Mouse (Mus musculus): ENCODE data around the gene Kmt2a. TPM values are rescaled to one million over a fixed set of nuclear protein-coding genes. Genes with fewer than 3 reads are reported as not detected.

Gene Kmt2a
- polyA plus RNA-seq, 1 experiment, result 12.1 TPM

DNA sequence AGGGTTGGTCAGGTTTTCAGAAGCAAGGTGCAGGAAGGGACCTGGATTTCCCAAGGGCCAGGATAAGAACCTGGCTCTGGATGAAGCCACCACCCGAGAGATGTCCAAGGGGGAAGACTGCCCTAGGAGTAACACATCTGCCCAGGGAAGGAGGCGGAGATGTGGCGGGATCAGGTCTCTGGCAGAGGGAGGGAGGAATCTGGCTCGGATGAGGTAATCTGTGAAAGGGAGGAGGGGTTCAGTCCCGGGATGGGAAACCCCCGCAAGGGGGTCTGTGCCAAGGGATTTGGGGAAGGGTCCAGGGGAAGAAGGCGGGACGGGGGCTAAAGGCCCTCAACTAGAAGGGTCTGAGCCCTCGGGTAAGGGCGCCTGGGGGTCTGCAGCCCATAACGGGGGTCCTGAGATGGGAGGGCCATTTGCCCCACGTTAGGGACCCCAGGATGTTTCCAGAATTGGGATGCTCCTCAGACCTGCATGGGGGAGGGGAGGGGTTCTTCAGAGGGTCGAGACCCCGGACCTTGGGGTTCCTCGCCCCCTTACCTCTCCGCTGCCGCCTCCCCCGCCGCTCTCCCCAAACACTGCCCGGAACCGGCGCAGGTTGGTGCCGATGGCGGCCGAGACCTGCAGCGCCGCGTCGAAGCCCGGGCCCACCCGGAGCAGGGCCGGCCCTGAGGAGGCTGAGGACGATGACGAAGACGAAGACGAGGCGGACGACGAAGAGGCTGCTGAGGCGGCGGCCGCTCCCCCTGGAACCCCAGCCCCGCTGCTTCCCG lies 601 bp downstream of the Kmt2a start:
- Histone ChIP-seq H3K27me3 (replicated peaks; ENCODE audit: control insufficient read depth, insufficient read depth, low read length) (no peaks in the 10 kb centered on the region), H3K36me3 (ENCODE audit: control insufficient read depth, insufficient read depth, low read length) (no peaks in the 10 kb centered on the region), H3K4me1 (ENCODE audit: control insufficient read depth, insufficient read depth, low read length) (peaks cover 15% of the 10 kb centered on the region), H3K27ac (ENCODE audit: insufficient read depth, low read depth, low read length) (no peak overlapping the region), H3K4me3 (ENCODE audit: insufficient read depth, low read depth, low read length) (peak overlapping the region; percentile 90)
- WGBS, result under 1% methylated on average over 44 of the region's 44 CpGs
- TF ChIP-seq CTCF (conservative IDR thresholded peaks at IDR 0.05; ENCODE audit: insufficient read depth, insufficient read length, low read depth, low read length), result no peak
- no peak for TF ChIP-seq POLR2A (IDR thresholded peaks at IDR 0.05; ENCODE audit: low read depth, low read length)
- DNase-seq, result no peak

DNA sequence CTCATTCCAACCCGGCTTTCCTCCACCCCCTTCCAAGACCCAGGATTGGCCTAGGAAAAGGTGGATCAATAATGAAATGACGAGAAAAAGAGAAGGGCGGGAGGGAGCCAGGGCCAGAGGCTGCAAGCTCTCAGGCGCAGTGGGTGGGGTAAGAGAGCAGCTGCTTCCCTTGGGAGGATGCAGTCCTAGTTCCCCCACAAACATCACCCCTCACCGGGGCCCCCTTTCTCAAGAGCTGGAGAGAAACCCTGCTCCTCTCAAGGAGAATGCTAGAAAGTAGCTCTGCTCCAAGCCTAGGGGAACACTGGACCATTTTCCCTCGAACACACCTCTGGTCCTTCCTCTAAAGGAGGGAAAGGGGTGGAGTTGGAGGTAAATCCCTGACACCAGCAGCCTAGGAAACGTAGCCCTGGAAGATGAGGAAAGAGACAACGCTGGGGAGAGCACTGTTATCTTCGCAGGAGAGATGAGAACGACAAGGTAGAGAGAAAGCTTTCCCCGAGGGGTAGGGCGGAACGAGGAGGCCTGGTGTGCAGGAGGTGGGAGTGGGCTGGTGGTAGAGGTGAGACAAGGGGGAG lies 1.3 kb downstream of the Kmt2a start:
- Histone ChIP-seq H3K27ac (ENCODE audit: insufficient read depth, low read depth, low read length) (no peak overlapping the region), H3K36me3 (ENCODE audit: control insufficient read depth, insufficient read depth, low read length) (no peaks in the 10 kb centered on the region), H3K4me1 (ENCODE audit: control insufficient read depth, insufficient read depth, low read length) (peaks cover 20% of the 10 kb centered on the region), H3K4me3 (ENCODE audit: insufficient read depth, low read depth, low read length) (peak overlapping the region; percentile 90), H3K27me3 (replicated peaks; ENCODE audit: control insufficient read depth, insufficient read depth, low read length) (no peaks in the 10 kb centered on the region)
- TF ChIP-seq POLR2A (IDR thresholded peaks at IDR 0.05; ENCODE audit: low read depth, low read length) (no peak), CTCF (conservative IDR thresholded peaks at IDR 0.05; ENCODE audit: insufficient read depth, insufficient read length, low read depth, low read length) (no peak)
- no peak for DNase-seq
- WGBS, result 1% methylated on average over 13 of the region's 13 CpGs

DNA sequence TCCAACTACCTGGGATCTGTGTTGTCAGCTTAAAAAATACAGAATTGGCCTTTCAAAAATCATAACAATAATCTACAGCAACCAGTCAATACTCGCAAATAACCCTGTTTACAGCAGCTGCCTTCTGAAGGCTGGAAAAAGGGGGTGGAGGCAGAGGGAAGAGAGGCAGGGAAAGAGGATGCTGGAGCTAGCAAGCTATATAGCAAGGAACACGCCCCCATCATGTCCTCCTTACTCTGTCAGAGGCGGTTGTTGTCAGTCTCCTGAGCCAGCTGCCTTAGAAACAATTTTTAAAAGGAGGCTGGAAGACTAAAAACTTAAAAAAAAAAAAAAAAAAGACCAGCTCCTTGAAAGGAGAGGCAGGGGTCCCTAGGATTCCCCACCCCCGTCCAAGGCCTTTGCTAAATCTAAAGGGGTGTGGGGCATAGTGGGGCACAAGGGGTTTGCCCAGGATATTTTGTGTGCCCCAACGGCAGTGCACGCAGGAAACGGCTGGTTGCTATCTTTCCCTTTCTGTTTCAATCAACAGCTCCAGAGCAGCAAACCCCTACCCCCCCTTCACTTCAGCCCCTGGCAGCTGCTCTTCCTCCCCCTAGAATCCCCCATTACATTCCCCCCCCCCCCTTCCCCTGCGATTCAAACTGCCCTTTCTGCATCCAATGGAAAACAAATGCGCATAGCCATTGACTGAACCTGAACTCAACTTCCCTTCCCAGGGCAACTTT lies 2.2 kb downstream of the Kmt2a start:
- no peak for DNase-seq
- H3K4me3 ChIP-seq (ENCODE audit: insufficient read depth, low read depth, low read length), result no peak overlapping the region
- TF ChIP-seq POLR2A (IDR thresholded peaks at IDR 0.05; ENCODE audit: low read depth, low read length) (no peak), CTCF (conservative IDR thresholded peaks at IDR 0.05; ENCODE audit: insufficient read depth, insufficient read length, low read depth, low read length) (no peak)
- H3K27me3 ChIP-seq (replicated peaks; ENCODE audit: control insufficient read depth, insufficient read depth, low read length), result no peaks in the 10 kb centered on the region
- whole genome bisulfite sequencing, result 26% methylated on average over 9 of the region's 9 CpGs
- no peaks in the 10 kb centered on the region for H3K36me3 ChIP-seq (ENCODE audit: control insufficient read depth, insufficient read depth, low read length)
- H3K4me1 ChIP-seq (ENCODE audit: control insufficient read depth, insufficient read depth, low read length), result peaks cover 23% of the 10 kb centered on the region
- H3K27ac ChIP-seq (ENCODE audit: insufficient read depth, low read depth, low read length), result no peak overlapping the region

DNA sequence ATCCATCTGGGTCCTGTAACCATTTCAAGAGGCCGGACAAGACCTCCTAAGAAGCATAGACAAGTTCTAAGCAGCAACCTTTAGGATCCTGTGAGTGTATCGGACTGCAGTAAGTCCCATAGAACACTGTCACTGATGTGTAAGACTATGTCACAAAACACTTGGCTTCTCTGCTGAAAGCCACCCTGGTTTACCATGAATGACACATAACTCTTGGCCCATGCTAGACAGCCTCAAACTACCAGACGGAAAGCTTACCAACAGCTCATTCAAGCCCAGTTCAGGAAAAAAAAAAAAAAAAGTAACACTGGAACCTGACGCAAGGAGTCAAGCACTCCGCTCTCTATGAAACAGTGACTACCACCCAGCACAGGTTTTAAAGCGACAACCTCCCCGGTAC lies 3.4 kb downstream of the Kmt2a start:
- DNase-seq, result no peak
- peaks cover 23% of the 10 kb centered on the region for H3K4me1 ChIP-seq (ENCODE audit: control insufficient read depth, insufficient read depth, low read length)
- H3K27ac ChIP-seq (ENCODE audit: insufficient read depth, low read depth, low read length), result no peak overlapping the region
- H3K36me3 ChIP-seq (ENCODE audit: control insufficient read depth, insufficient read depth, low read length), result no peaks in the 10 kb centered on the region
- no peaks in the 10 kb centered on the region for H3K27me3 ChIP-seq (replicated peaks; ENCODE audit: control insufficient read depth, insufficient read depth, low read length)
- no peak overlapping the region for H3K4me3 ChIP-seq (ENCODE audit: insufficient read depth, low read depth, low read length)
- TF ChIP-seq CTCF (conservative IDR thresholded peaks at IDR 0.05; ENCODE audit: insufficient read depth, insufficient read length, low read depth, low read length) (no peak), POLR2A (IDR thresholded peaks at IDR 0.05; ENCODE audit: low read depth, low read length) (no peak)
- 88% methylated on average over 7 of the region's 7 CpGs for WGBS

DNA sequence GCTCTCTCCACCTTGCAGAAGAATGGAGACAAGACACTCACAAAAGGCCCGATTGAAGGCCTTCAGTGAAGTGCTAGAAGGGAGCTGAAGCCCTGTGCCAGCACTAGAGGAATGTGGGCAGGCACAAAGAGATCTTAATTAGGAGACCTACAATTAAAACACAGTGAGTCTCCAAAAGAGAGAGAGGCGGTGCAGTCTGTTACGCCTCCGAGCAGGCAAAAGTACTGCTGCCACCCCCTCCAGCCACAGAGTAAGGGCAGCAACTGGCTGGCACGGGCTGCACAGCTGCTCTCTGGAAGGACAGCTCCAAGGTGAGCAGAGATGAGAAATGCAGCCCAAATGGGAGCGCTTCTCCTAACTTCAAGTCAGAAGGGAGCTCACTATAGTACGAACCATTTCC lies 5.6 kb downstream of the Kmt2a start:
- Histone ChIP-seq H3K4me1 (ENCODE audit: control insufficient read depth, insufficient read depth, low read length) (peaks cover 23% of the 10 kb centered on the region), H3K27me3 (replicated peaks; ENCODE audit: control insufficient read depth, insufficient read depth, low read length) (no peaks in the 10 kb centered on the region), H3K36me3 (ENCODE audit: control insufficient read depth, insufficient read depth, low read length) (no peaks in the 10 kb centered on the region), H3K4me3 (ENCODE audit: insufficient read depth, low read depth, low read length) (no peak overlapping the region), H3K27ac (ENCODE audit: insufficient read depth, low read depth, low read length) (peak overlapping the region; percentile 36; the same call in 1 of the 2 replicates)
- no peak for TF ChIP-seq CTCF (conservative IDR thresholded peaks at IDR 0.05; ENCODE audit: insufficient read depth, insufficient read length, low read depth, low read length)
- no peak for TF ChIP-seq POLR2A (IDR thresholded peaks at IDR 0.05; ENCODE audit: low read depth, low read length)
- peak; percentile 47 for DNase-seq
- 31% methylated on average over 7 of the region's 7 CpGs for WGBS

DNA sequence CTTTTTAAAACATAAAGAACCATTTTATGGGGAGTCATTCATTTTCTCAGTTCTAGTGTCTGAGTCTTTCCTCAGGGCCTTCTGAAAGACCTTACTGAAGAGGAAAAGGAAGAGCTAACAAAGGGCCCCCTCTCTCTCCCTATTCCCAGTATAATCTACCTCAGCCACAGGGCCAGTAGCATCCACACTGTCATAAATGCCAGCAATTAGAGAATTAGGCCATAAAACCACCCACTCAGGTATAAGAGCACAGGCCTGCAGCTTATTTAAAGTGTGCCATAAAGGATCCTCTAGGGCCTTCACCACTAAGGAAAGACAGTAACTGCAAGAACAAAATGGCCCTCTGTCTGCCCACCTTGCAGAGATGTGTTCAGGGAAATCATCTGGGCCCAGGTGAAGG lies 6.9 kb downstream of the Kmt2a start:
- no peak overlapping the region for H3K27ac ChIP-seq (ENCODE audit: insufficient read depth, low read depth, low read length)
- H3K36me3 ChIP-seq (ENCODE audit: control insufficient read depth, insufficient read depth, low read length), result no peaks in the 10 kb centered on the region
- TF ChIP-seq CTCF (conservative IDR thresholded peaks at IDR 0.05; ENCODE audit: insufficient read depth, insufficient read length, low read depth, low read length) (no peak), POLR2A (IDR thresholded peaks at IDR 0.05; ENCODE audit: low read depth, low read length) (no peak)
- peaks cover 12% of the 10 kb centered on the region for H3K4me1 ChIP-seq (ENCODE audit: control insufficient read depth, insufficient read depth, low read length)
- no peak for DNase-seq
- no peak overlapping the region for H3K4me3 ChIP-seq (ENCODE audit: insufficient read depth, low read depth, low read length)
- no peaks in the 10 kb centered on the region for H3K27me3 ChIP-seq (replicated peaks; ENCODE audit: control insufficient read depth, insufficient read depth, low read length)

DNA sequence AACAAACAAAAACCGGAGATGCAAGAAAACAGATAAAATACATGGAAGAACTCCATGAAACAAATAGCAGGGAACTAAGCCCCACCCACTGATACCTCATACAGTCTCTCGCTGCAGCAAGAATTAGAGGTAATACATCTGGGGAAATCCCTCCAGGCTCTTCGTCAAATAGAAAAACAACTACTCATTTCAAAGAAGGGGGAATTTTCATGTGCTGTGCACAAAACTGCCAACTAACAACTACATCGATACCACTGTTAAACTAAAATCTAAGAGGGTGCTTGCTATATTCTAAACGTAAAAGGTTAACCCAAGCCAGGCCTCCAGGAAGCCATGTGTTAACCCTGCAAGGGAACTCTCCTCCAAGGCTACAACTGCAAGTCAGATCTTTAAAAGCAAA lies 7.4 kb downstream of the Kmt2a start:
- no peak for DNase-seq
- no peaks in the 10 kb centered on the region for H3K36me3 ChIP-seq (ENCODE audit: control insufficient read depth, insufficient read depth, low read length)
- H3K4me1 ChIP-seq (ENCODE audit: control insufficient read depth, insufficient read depth, low read length), result peaks cover 12% of the 10 kb centered on the region
- H3K27me3 ChIP-seq (replicated peaks; ENCODE audit: control insufficient read depth, insufficient read depth, low read length), result no peaks in the 10 kb centered on the region
- WGBS, result 32% methylated on average over 5 of the region's 5 CpGs
- no peak for TF ChIP-seq POLR2A (IDR thresholded peaks at IDR 0.05; ENCODE audit: low read depth, low read length)
- no peak for TF ChIP-seq CTCF (conservative IDR thresholded peaks at IDR 0.05; ENCODE audit: insufficient read depth, insufficient read length, low read depth, low read length)
- no peak overlapping the region for H3K27ac ChIP-seq (ENCODE audit: insufficient read depth, low read depth, low read length)
- H3K4me3 ChIP-seq (ENCODE audit: insufficient read depth, low read depth, low read length), result no peak overlapping the region
